Mouse (Mus musculus) heart, adult 18-20 months (tissue): Measurements from ENCODE around the gene Mrpl38. TPM values are rescaled to one million over a fixed set of nuclear protein-coding genes. Genes with fewer than 3 reads are reported as not detected.

Experiments
- DNase-seq, 2 experiments: peaks; one replicate each; pipeline ENCODE4 v3.0.0; 2021 to 2022; ENCODE audit warnings: mixed read lengths in 1 of 2
- total RNA-seq, 2 experiments: library from RNA; stranded (reverse); gene quantifications; 2 replicates each; pipeline ENCODE4 v1.2.3; 2021

The Mrpl38 gene
- total RNA-seq, 2 experiments from 2014 or later = 56.8 to 66.1 TPM

DNA sequence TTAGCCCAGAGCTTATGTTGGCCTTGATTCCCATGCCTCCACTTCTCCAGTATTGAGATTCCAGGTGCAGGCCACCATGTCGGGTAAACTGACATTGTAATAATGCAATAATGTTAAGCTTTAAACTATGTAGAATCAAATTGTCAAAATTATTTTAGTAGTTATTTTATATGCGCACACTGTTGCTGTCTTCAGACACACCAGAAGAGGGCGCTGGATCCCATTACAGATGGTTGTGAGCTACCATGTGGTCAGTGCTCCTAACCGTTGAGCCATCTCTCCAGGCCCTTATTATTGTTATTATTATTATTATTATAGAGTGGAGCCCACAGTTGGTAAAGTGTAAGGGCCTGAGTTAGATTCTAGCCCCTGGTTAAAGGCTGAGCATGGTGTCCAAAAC is 27.6 kb downstream of the Mrpl38 start:
- DNase-seq = no peak

DNA sequence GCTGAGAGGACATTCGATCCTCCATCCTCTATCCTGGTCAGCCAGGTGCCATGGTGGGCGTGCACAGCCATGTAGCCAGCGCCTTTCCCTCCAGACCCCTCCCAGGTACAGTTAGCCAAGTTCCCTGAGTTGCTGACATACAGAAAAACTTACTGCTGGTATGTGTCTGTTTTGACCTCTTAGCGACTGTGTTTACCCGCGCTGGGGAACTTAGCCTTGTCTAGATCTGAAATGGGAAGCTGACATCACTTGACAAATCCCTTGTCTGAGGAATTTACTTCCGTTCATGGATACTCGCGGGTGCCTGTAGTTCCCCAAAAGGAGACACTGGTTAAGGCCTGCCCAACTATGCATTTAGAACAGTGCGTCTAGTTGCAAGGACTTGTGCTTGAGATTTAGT is 28.1 kb downstream of the Mrpl38 start:
- DNase-seq = peak in 1 of 2 experiments; percentile 81

DNA sequence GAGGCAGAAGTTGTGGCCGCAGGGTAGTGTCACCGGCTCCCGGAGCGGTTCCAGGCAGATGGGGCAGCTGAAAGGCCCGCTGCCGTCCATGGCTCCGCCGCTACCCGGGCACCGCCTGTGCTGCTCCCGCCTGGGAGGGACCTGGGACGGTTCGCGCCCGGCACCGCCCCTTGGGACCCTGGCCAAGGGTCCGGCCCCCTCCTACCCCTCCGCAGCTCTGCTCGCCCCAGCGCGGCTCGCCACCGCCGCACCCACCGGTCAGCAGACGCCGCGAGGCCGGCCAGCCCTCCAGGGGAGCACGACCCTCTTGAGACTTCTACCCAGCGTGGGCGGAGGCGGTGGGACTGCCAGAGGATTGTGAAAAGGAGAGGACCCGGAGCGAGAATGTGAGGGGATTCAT is 28.5 kb downstream of the Mrpl38 start:
- peak; percentile 90 to 95 for DNase-seq

- peak; percentile 54 to 63 for DNase-seq
Observed at GRCm38 (mm10) chr11:116109441-116110081, 29.1 kb downstream of the Mrpl38 start.

GRCm38 (mm10) chr11:116108464-116109137 is 30.1 kb downstream of the Mrpl38 start:
- peak; percentile 92 to 93 for DNase-seq

GRCm38 (mm10) chr11:116107777-116108285 is 30.8 kb downstream of the Mrpl38 start:
- peak; percentile 51 to 57 for DNase-seq

DNA sequence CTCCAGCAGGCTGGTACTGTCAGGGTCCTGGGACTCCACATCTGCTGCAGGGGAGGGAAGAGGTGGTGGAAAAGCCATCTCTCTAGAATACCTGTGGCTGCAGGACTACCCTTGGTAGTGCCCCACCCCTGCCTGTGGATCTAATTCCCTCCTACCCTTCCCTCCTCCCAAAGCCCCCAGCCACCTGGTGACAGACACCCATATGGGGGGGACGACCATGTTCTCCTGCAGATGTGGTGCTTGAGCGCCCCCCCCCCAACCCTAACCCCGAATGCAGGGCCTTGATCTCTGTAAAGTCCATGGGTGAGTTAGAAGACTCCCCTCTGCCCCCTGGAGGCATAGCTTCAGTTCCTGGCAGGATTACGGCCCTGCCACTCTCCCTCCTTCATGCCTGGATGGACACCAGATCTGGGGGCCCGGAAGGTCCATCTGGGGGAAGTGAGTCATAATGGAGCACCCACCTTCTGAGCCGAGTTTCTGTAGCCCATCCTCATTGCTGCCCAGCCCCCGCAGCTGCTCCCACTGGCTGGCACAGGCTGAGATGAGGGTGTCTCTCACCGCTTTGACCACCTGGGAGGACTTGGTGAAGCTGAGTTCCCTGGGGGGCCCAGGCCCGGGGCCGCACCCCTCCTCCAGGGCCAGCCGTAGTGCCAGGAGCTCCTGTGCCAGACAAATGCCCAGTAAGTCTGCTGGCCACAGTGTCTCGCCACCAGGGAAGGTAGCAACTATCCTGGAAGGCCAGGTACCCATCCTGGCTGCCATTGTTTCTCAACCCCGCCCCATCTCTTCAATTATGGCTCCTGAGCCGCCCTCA is 31.5 kb downstream of the Mrpl38 start:
- DNase-seq = peak; percentile 51 to 59

- DNase-seq = no peak
Observed at GRCm38 (mm10) chr11:116106154-116106962, 32.3 kb downstream of the Mrpl38 start.

DNA sequence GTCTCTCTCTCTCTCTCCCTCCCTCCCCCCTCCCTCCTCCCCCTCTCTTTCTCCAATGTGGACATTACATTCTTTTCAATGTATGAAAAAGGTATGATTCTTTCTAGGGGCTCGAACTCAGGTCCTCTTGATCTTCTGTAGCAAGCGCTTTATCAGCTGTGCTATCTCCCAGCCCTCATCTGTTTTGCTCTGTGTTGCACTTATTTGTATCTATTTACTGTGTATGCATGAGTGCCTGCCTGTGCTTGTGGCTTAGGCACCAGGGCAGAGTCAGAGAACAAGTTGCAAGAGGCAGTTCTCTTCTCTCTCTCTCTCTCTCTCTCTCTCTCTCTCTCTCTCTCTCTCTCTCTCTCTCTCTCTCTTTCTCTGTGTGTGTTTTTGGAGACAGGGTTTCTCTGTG is 33.6 kb downstream of the Mrpl38 start:
- no peak for DNase-seq

DNA sequence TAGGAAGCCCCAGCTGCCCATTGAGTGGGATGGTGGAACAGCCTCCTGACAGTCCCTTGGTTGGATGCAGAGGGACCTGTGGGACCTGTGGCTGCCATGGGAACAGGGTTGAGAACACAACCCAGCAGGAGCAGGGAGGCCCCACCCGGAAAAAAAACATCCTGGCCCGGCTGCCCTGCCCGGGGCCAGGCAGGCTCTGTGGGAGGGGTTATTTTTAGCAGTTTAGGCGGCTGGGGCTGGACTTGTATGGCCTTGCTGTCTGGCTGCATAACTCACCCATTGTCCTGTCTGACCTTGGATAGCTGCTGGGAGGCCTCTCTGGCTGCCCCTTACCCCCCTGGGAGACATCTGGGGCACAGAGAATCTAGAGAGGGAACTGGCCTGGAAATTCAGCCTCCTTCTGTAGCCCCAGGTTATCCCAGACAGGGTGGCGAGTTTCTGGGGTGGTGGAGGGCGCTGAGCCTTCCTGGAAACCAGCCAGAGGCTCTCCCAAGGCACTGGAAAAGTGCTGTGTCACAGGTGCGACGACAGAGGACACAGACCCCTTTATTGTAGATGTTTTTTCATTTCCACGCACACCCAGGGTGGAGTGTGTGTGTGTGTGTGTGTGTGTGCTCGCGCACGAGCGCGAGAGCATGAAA is 34.5 kb downstream of the Mrpl38 start:
- peak; percentile 82 to 94 for DNase-seq

GRCm38 (mm10) chr11:116103572-116103971 is 35.1 kb downstream of the Mrpl38 start:
- DNase-seq = peak; percentile 59 to 61

DNA sequence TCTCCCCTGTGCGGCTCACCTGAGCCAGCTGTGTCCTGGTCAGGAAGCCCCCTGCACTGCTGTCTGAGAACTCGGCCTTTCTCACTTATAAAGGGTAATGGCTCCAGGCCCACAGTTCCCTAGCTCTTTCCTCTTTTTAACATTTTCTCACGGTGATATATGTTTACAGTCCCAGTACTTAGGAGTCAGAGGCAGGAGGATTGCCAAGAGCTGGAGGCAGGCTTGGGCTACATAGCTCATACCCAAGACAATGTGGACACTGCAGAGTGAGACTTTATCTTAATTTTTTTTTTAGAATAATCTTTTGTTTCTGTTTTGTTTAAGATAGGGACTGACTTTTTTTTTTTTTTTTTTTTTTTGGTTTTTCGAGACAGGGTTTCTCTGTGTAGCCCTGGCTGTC is 36.2 kb downstream of the Mrpl38 start:
- DNase-seq = no peak

- DNase-seq = peak; percentile 81 to 91
Observed at GRCm38 (mm10) chr11:116101931-116102381, 36.7 kb downstream of the Mrpl38 start.

DNA sequence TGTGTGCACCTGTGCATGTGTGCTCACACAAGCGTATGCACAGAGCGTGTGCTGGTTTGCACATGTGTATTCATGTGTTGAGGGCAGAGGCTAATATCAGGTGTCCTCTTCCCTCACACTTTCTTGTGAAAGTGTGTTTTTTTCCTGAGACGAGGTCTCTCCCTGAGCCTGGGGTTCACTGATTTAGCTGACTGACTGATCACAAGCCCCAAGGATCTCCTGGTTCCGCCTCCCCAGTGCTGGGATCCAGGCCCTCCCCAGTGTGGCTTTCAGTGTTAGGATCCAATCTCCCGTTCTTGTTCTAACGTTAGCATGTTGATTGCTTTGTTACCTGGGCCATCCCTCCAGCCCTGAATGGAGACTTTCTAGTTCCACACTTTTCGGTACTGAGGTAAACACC is 37.8 kb downstream of the Mrpl38 start:
- no peak for DNase-seq

DNA sequence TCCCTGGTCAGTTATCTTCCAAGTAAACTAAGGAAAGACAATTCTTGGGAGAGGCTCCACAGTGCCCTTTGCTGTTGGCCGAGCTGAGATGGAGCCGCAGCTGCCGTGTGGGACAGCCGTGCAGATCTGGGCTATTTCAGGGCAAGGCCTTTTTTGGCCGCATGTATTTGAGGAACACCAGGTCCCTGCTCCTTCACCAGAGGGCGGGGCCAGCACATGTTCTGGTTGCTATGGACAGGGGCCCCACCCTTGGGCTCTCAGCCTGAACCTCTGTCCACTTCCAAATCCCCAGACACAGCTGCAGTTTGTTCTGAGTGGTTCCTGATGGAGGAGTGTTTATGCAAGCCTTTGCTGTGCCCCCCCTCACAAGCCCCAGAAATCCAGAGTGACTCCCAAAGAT is 38.3 kb downstream of the Mrpl38 start:
- peak; percentile 89 to 97 for DNase-seq

- DNase-seq = no peak
Observed at GRCm38 (mm10) chr11:116099462-116099861, 39.2 kb downstream of the Mrpl38 start.

DNA sequence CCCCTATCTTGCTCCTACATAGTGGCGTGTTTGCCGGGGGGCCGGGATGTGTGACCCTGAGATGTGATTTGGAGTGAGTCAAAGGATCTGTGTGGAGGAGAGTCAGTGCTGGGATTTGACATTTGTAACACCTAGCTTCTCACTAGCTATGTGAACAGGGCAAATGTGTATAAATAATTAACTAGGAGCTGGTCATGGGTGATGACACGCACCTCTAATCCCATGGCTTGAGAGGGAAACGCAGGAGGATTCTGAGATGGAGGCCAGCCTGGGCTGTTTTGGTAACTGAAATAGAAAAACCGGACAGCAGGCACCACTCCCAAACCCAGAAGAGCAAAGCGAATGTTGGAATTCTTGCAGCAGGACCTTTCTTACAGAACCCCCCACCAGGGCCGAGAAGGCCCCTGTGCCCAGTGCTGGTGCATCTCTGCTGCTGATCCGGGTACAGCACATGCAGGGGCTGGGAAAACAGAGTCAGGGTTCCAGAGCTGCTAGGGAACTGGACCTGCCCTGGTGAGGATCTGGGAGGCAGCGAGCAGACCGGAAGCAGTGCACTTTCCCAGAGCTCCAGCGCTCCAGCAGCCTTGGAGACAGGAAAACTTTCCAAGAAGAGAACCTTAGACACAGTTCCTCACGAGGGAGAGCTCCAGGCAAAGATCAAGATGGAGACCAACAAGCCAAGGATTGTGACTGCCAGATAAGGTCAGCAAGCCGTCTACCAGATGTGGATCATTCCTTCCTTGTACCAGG is 39.8 kb downstream of the Mrpl38 start:
- DNase-seq = peak; percentile 67 to 76

DNA sequence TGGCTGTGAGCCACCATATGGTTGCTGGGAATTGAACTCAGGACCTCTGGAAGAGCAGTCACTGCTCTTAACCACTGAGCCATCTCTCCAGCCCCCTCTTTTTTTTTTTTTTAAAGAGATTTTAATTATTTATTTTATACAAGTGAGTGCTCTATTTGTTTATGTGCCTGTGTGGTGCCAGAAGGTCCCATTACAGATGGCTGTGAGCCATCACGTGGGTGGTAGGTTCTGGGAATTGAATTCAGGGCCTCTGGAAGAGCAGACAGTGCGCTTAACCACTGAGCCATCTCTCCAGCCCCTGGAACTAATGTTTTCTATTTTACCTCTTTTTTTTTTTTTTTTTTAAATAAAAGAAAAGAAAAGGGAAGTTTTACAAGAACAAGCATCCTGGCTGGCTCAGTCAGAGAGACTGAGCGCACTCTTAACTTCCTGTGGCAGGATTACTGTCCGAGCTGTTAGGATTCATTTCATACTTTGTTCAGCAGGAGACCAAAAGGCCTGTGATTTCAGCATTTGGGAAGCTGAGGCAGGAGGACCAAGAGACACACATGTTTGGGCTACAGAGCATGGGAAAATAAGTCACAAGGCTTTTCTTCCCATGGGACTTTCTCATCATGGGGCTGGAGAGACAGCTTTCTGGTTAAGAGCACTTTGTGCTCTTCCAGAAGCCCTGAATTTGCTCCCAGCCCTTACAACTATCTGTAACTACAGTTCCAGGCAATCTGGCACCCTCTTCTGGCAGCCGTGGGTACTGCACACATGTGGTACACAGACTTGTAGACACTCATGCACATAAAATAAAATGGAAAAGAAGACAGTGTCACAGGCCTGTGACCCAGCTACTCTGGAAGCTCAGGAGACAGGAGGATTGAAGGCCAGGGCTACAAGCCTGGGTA is 42.2 kb downstream of the Mrpl38 start:
- peak in 1 of 2 experiments; percentile 51 for DNase-seq

DNA sequence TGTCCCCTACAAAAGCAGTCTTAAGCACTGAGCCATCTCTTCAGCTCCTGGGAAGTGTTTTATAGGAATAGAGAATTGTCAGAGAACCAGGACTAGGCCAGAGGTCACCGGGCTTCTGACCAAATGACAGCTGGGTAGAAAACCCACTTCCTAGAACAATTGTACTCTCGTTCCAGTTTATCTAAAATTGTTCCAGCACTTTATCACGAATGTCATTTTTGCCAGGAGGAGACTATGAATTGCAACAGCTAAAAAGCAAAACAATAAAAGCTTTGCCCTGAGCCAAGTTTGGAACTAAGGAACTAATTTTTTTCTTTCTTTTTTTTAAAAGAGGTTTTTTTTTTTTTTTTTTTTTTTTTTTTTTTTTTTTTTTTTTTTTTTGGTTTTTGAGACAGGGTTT is 43.1 kb downstream of the Mrpl38 start:
- DNase-seq = peak; percentile 88 to 90
